Mouse (Mus musculus) liver, adult (tissue): Measurements from ENCODE around the gene Prpf40b.

Source experiments
- GATA4 ChIP-seq: IDR thresholded peaks from 2 replicates; pipeline ENCODE4 v1.6.1; 2014; ENCODE audit warnings: mild to moderate bottlenecking, low read length; ENCODE audit not compliant: insufficient replicate concordance

Prpf40b gene

GRCm38 (mm10) chr15:99342194-99342981 is 47.5 kb downstream of the Prpf40b start:
- no peak for TF ChIP-seq GATA4

GRCm38 (mm10) chr15:99343414-99344147 is 48.7 kb downstream of the Prpf40b start:
- no peak for TF ChIP-seq GATA4

- TF ChIP-seq GATA4 = no peak
Observed at GRCm38 (mm10) chr15:99344148-99344870, 49.4 kb downstream of the Prpf40b start.

GRCm38 (mm10) chr15:99344961-99345360 is 50.1 kb downstream of the Prpf40b start:
- TF ChIP-seq GATA4 = no peak

- no peak for TF ChIP-seq GATA4
Observed at GRCm38 (mm10) chr15:99351610-99352009, 56.7 kb downstream of the Prpf40b start.

- no peak for TF ChIP-seq GATA4
Observed at GRCm38 (mm10) chr15:99352306-99352705, 57.4 kb downstream of the Prpf40b start.

- TF ChIP-seq GATA4 = no peak
Observed at GRCm38 (mm10) chr15:99355660-99356059, 60.8 kb downstream of the Prpf40b start.

GRCm38 (mm10) chr15:99356462-99356861 is 61.6 kb downstream of the Prpf40b start:
- no peak for TF ChIP-seq GATA4

- TF ChIP-seq GATA4 = no peak
Observed at GRCm38 (mm10) chr15:99358952-99359351, 64.1 kb downstream of the Prpf40b start.

- no peak for TF ChIP-seq GATA4
Observed at GRCm38 (mm10) chr15:99364022-99364530, 69.2 kb downstream of the Prpf40b start.

GRCm38 (mm10) chr15:99364921-99365320 is 70.0 kb downstream of the Prpf40b start:
- no peak for TF ChIP-seq GATA4
